Mouse (Mus musculus) heart, embryonic 13.5 days (tissue): ENCODE data around the gene Lyar. TPM values are rescaled to one million over a fixed set of nuclear protein-coding genes. Genes with fewer than 3 reads are reported as not detected.

Experiments
- ATAC-seq: fragments of 200-750 bp; cut with Nextera tagmentation; 2 replicates; pipeline ENCODE4 v1.8.0; 2017; ENCODE audit warnings: moderate TSS enrichment; ENCODE audit not compliant: insufficient number of reproducible peaks, low FRiP score, low TSS enrichment; ENCODE audit errors: extremely low read depth
- H3K27ac ChIP-seq: fragments of 300-500 bp; sonication (generic); replicated peaks from 2 replicates; pipeline ENCODE4 v1.5.1; 2015; ENCODE audit warnings: moderate library complexity, mild to moderate bottlenecking, inconsistent platforms
- H3K27me3 ChIP-seq: fragments of 300-500 bp; sonication (generic); replicated peaks from 2 replicates; pipeline ENCODE4 v1.6.1; 2015; ENCODE audit warnings: mild to moderate bottlenecking, inconsistent platforms
- H3K36me3 ChIP-seq: fragments of 300-500 bp; sonication (generic); 2 replicates; pipeline ENCODE4 v1.6.1; 2015; ENCODE audit warnings: mild to moderate bottlenecking, inconsistent platforms
- H3K4me1 ChIP-seq: fragments of 300-500 bp; sonication (generic); 2 replicates; pipeline ENCODE4 v1.6.1; 2015; ENCODE audit warnings: inconsistent platforms
- H3K4me2 ChIP-seq: fragments of 300-500 bp; sonication (generic); 2 replicates; pipeline ENCODE4 v1.6.1; 2015; ENCODE audit warnings: inconsistent platforms, mild to moderate bottlenecking, moderate library complexity
- H3K4me3 ChIP-seq: fragments of 300-500 bp; sonication (generic); 2 replicates; pipeline ENCODE4 v1.5.1; 2015; ENCODE audit warnings: moderate library complexity, mild to moderate bottlenecking, inconsistent platforms
- H3K9ac ChIP-seq: fragments of 300-500 bp; sonication (generic); 2 replicates; pipeline ENCODE4 v1.6.1; 2015; ENCODE audit warnings: inconsistent platforms, mild to moderate bottlenecking, moderate library complexity
- H3K9me3 ChIP-seq: fragments of 300-500 bp; sonication (generic); 2 replicates; pipeline ENCODE4 v1.6.1; 2016; ENCODE audit warnings: inconsistent platforms
- WGBS: fragments of 180-500 bp; shearing (Covaris S2); methylation state at CpG from one replicate; pipeline ENCODE4 v1.1.7; 2015; ENCODE audit warnings: mixed read lengths; 5-methylcytosine and 5-hydroxymethylcytosine counted together
- polyA plus RNA-seq: library from polyadenylated mRNA; unstranded; fragments of >200 nt; fragmentation: Nextera tagmentation; extraction: Ambion mirVana; gene quantifications from 2 replicates; pipeline ENCODE4 v1.2.1, GENCODE M21; 2015

Gene Lyar
- polyA plus RNA-seq, 1 experiment from 2014 or later, result 52.3 TPM

- ATAC-seq, result no peak
- 81% methylated on average over 7 of the region's 7 CpGs for WGBS
- Histone ChIP-seq H3K27ac (no peak overlapping the region), H3K9me3 (no peaks in the 10 kb centered on the region), H3K27me3 (no peaks in the 10 kb centered on the region), H3K9ac (no peak overlapping the region), H3K4me1 (peaks cover 10% of the 10 kb centered on the region), H3K36me3 (peaks cover 71% of the 10 kb centered on the region), H3K4me3 (no peak overlapping the region), H3K4me2 (no peak overlapping the region)
Measured at GRCm38 (mm10) chr5:38205303-38205726, 15.0 kb upstream of the Lyar start.

- Histone ChIP-seq H3K27me3 (no peaks in the 10 kb centered on the region), H3K4me1 (peaks cover 10% of the 10 kb centered on the region), H3K4me3 (no peak overlapping the region), H3K9ac (no peak overlapping the region), H3K9me3 (no peaks in the 10 kb centered on the region), H3K4me2 (no peak overlapping the region), H3K27ac (no peak overlapping the region), H3K36me3 (peaks cover 71% of the 10 kb centered on the region)
- 44% methylated on average over 8 of the region's 8 CpGs for WGBS
- ATAC-seq, result no peak
Measured at GRCm38 (mm10) chr5:38208985-38209384, 11.3 kb upstream of the Lyar start.

GRCm38 (mm10) chr5:38211691-38212090 is 8.6 kb upstream of the Lyar start:
- Histone ChIP-seq H3K4me3 (no peak overlapping the region), H3K4me2 (no peak overlapping the region), H3K36me3 (peaks cover 72% of the 10 kb centered on the region), H3K4me1 (no peaks in the 10 kb centered on the region), H3K9me3 (no peaks in the 10 kb centered on the region), H3K27ac (no peak overlapping the region), H3K9ac (no peak overlapping the region), H3K27me3 (no peaks in the 10 kb centered on the region)
- ATAC-seq, result no peak
- 89% methylated on average over 8 of the region's 8 CpGs for WGBS

GRCm38 (mm10) chr5:38213009-38213408 is 7.3 kb upstream of the Lyar start:
- H3K36me3 ChIP-seq, result peaks cover 79% of the 10 kb centered on the region
- ATAC-seq, result no peak
- H3K9me3 ChIP-seq, result no peaks in the 10 kb centered on the region
- no peak overlapping the region for H3K4me3 ChIP-seq
- no peaks in the 10 kb centered on the region for H3K4me1 ChIP-seq
- no peak overlapping the region for H3K9ac ChIP-seq
- H3K27ac ChIP-seq, result no peak overlapping the region
- H3K27me3 ChIP-seq, result no peaks in the 10 kb centered on the region
- no peak overlapping the region for H3K4me2 ChIP-seq
- 84% methylated on average over 6 of the region's 6 CpGs for WGBS

GRCm38 (mm10) chr5:38219771-38220307 is 431 bp upstream of the Lyar start:
- Histone ChIP-seq H3K4me1 (peaks cover 25% of the 10 kb centered on the region), H3K9me3 (no peaks in the 10 kb centered on the region), H3K27me3 (no peaks in the 10 kb centered on the region), H3K36me3 (peaks cover 36% of the 10 kb centered on the region), H3K4me2 (peak overlapping the region; percentile 85), H3K4me3 (peak overlapping the region; percentile 90), H3K9ac (peak overlapping the region; percentile 95), H3K27ac (peak overlapping the region; percentile 68)
- under 1% methylated on average over 35 of the region's 35 CpGs for WGBS
- ATAC-seq, result no peak; the same call in 1 of the 2 replicates

GRCm38 (mm10) chr5:38235422-38235821 is 15.2 kb downstream of the Lyar start:
- Histone ChIP-seq H3K4me1 (no peaks in the 10 kb centered on the region), H3K4me3 (no peak overlapping the region), H3K9ac (no peak overlapping the region), H3K4me2 (no peak overlapping the region), H3K27ac (no peak overlapping the region), H3K36me3 (peaks cover 58% of the 10 kb centered on the region), H3K27me3 (no peaks in the 10 kb centered on the region), H3K9me3 (peaks cover 3% of the 10 kb centered on the region; the same call in 1 of the 2 replicates)
- WGBS, result 69% methylated on average over 4 of the region's 4 CpGs
- no peak for ATAC-seq

GRCm38 (mm10) chr5:38236627-38237026 is 16.4 kb downstream of the Lyar start:
- Histone ChIP-seq H3K4me1 (no peaks in the 10 kb centered on the region), H3K4me3 (no peak overlapping the region), H3K27ac (no peak overlapping the region), H3K36me3 (peaks cover 46% of the 10 kb centered on the region), H3K9ac (no peak overlapping the region), H3K4me2 (no peak overlapping the region), H3K27me3 (no peaks in the 10 kb centered on the region), H3K9me3 (peaks cover 3% of the 10 kb centered on the region; the same call in 1 of the 2 replicates)
- ATAC-seq, result no peak
- WGBS, result 89% methylated on average over 2 of the region's 2 CpGs

- Histone ChIP-seq H3K9ac (no peak overlapping the region), H3K4me3 (no peak overlapping the region), H3K4me1 (no peaks in the 10 kb centered on the region), H3K9me3 (peaks cover 3% of the 10 kb centered on the region; the same call in 1 of the 2 replicates), H3K27me3 (no peaks in the 10 kb centered on the region), H3K36me3 (peaks cover 9% of the 10 kb centered on the region; the same call in 1 of the 2 replicates), H3K27ac (no peak overlapping the region), H3K4me2 (no peak overlapping the region)
- ATAC-seq, result no peak
- 64% methylated on average over 5 of the region's 5 CpGs for WGBS
Measured at GRCm38 (mm10) chr5:38240727-38241472, 20.6 kb downstream of the Lyar start.

GRCm38 (mm10) chr5:38241473-38241834 is 21.2 kb downstream of the Lyar start:
- no peak overlapping the region for H3K9ac ChIP-seq
- WGBS, result 79% methylated on average over 3 of the region's 3 CpGs
- no peaks in the 10 kb centered on the region for H3K4me1 ChIP-seq
- H3K27ac ChIP-seq, result no peak overlapping the region
- H3K36me3 ChIP-seq, result peaks cover 4% of the 10 kb centered on the region; the same call in 1 of the 2 replicates
- no peaks in the 10 kb centered on the region for H3K27me3 ChIP-seq
- no peak for ATAC-seq
- H3K9me3 ChIP-seq, result peaks cover 3% of the 10 kb centered on the region; the same call in 1 of the 2 replicates
- H3K4me2 ChIP-seq, result no peak overlapping the region
- no peak overlapping the region for H3K4me3 ChIP-seq

- H3K4me1 ChIP-seq, result no peaks in the 10 kb centered on the region
- ATAC-seq, result no peak
- H3K4me3 ChIP-seq, result no peak overlapping the region
- H3K36me3 ChIP-seq, result no peaks in the 10 kb centered on the region
- H3K27ac ChIP-seq, result no peak overlapping the region
- 75% methylated on average over 6 of the region's 6 CpGs for WGBS
- H3K9me3 ChIP-seq, result no peaks in the 10 kb centered on the region
- no peak overlapping the region for H3K9ac ChIP-seq
- no peaks in the 10 kb centered on the region for H3K27me3 ChIP-seq
- no peak overlapping the region for H3K4me2 ChIP-seq
Measured at GRCm38 (mm10) chr5:38241966-38242365, 21.7 kb downstream of the Lyar start.

GRCm38 (mm10) chr5:38255195-38255594 is 34.9 kb downstream of the Lyar start:
- Histone ChIP-seq H3K9ac (no peak overlapping the region), H3K36me3 (no peaks in the 10 kb centered on the region), H3K27ac (no peak overlapping the region), H3K27me3 (peaks cover 11% of the 10 kb centered on the region; the same call in 1 of the 2 replicates), H3K4me2 (no peak overlapping the region), H3K9me3 (0 out of 2 replicates have a peak, but pooled peaks cover 3% of the 10 kb centered on the region), H3K4me3 (no peak overlapping the region), H3K4me1 (peaks cover 2% of the 10 kb centered on the region; the same call in 1 of the 2 replicates)
- ATAC-seq, result no peak
- 45% methylated on average over 4 of the region's 4 CpGs for WGBS
